Mouse (Mus musculus): ENCODE measurements around the gene Traf2.
A peak's percentile ranks its signal among the peaks of the same experiment; 100 is the strongest.

Traf2 gene

GRCm38 (mm10) chr2:25493476-25493961 is 53.2 kb downstream of the Traf2 start, which contains the start of gene Lcn12:
Lcn12 (minus strand) TSS chr2:25493911.
- peak; percentile 70 to 72 for DNase-seq

GRCm38 (mm10) chr2:25492988-25493387 is 53.8 kb downstream of the Traf2 start:
- no peak for DNase-seq

GRCm38 (mm10) chr2:25488671-25489068 is 58.1 kb downstream of the Traf2 start:
- no peak for DNase-seq

- no peak for DNase-seq
Measured at GRCm38 (mm10) chr2:25487965-25488670, 58.6 kb downstream of the Traf2 start.

GRCm38 (mm10) chr2:25484901-25485647 is 61.7 kb downstream of the Traf2 start:
- peak; percentile 95 for DNase-seq

- peak; percentile 68 to 74 for DNase-seq
Measured at GRCm38 (mm10) chr2:25482969-25483368, 63.8 kb downstream of the Traf2 start.

GRCm38 (mm10) chr2:25480541-25480940 is 66.2 kb downstream of the Traf2 start:
- DNase-seq, result no peak

GRCm38 (mm10) chr2:25479551-25480311 is 67.0 kb downstream of the Traf2 start:
- DNase-seq, result no peak

GRCm38 (mm10) chr2:25477967-25478675 is 68.6 kb downstream of the Traf2 start:
- peak; percentile 95 to 97 for DNase-seq

GRCm38 (mm10) chr2:25477541-25477940 is 69.2 kb downstream of the Traf2 start:
- no peak for DNase-seq

GRCm38 (mm10) chr2:25472550-25472949 is 74.2 kb downstream of the Traf2 start:
- DNase-seq, result no peak

GRCm38 (mm10) chr2:25469969-25470368 is 76.8 kb downstream of the Traf2 start, which contains the start of gene Ptgds:
Ptgds (minus strand) TSS chr2:25470046.
- no peak for DNase-seq

- peak; percentile 92 to 94 for DNase-seq
Measured at GRCm38 (mm10) chr2:25468962-25469915, 77.5 kb downstream of the Traf2 start.
